Comparison of ENCODE assay signal across 25 mouse cellular contexts in the genomic region with DNA sequence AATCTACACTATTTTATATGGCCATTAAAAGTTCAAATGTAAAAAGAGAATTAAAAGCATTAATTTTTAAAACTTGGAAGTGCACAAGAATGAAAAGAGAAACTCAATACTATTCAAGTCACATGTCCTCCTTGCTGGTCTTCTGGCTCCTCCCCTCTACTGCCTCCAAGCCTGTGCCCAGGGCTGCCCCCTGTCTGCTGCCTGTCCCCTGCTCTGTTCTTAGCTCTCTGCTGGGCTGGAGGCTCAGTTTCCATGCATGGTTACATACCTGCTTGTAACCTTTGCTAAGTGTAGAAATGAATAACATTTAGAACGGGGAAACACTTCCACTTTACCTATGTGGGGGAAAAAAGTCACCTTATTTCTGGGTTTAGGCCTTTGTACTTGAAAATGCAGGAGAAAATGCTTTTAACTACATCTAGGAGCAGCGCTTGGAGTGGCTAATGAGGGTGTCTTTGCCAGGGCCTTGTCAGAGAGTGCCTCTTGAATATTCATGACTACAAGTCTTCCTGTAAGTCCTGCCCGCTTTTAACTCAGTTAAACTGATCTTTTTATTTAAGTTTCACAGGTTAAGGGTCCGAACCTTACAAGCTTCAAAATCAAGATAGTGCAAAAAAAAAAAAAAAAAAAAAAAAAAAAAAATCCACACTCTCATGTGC. TPM values are rescaled to one million over a fixed set of nuclear protein-coding genes. Genes with fewer than 3 reads are reported as not detected.
DNase-seq lines count a peak whose midpoint lies in the region; ATAC-seq and TF ChIP-seq lines count a peak whose summit lies in the region.
"Had no signal": no experiment of that assay in that cellular context is flagged by ENCODE, and none has a peak within 500 bp of the region (broad histone marks: within the 10 kb centered on the region; RNA-seq: fewer than 3 reads in every experiment).

No protein-coding gene starts in this region.

- no peaks in the 10 kb centered on the region for H3K27me3 ChIP-seq in forebrain, embryonic 11.5 days (ENCODE audit: control insufficient read depth, insufficient read depth, low read length)
- H3K27me3 ChIP-seq in forebrain, embryonic 10.5 days (ENCODE audit: poor library complexity, severe bottlenecking) = no peaks in the 10 kb centered on the region
- H3K27me3 ChIP-seq: limb, embryonic 12.5 days; liver, embryonic 13.5 days; megakaryocyte, embryonic 14.5 days; stomach, embryonic 15.5 days had no signal

- peak; percentile 11 for TF ChIP-seq CTCF in left cerebral cortex, adult 2 months (IDR thresholded peaks at IDR 0.05)

- no peak overlapping the region for H3K9ac ChIP-seq in forebrain, embryonic 11.5 days (ENCODE audit: low read length)
- H3K9ac ChIP-seq: limb, embryonic 12.5 days; liver, embryonic 13.5 days; stomach, embryonic 15.5 days had no signal

- H3K4me2 ChIP-seq in forebrain, embryonic 11.5 days (ENCODE audit: low read depth, low read length, severe bottlenecking) = no peak overlapping the region
- H3K4me2 ChIP-seq: limb, embryonic 12.5 days; liver, embryonic 13.5 days; stomach, embryonic 15.5 days had no signal

- 56% methylated on average over 4 of the region's 4 CpGs for WGBS in forebrain, embryonic 11.5 days
- WGBS in forebrain, embryonic 10.5 days = 70% methylated on average over 4 of the region's 4 CpGs

- H3K4me3 ChIP-seq in forebrain, embryonic 11.5 days (ENCODE audit: low read depth, low read length) = no peak overlapping the region
- no peak overlapping the region for H3K4me3 ChIP-seq in forebrain, embryonic 10.5 days
- H3K4me3 ChIP-seq in left cerebral cortex, adult 2 months = no peak overlapping the region
- H3K4me3 ChIP-seq: embryonic facial prominence, embryonic 10.5 days; heart, embryonic 10.5 days; limb, embryonic 12.5 days; liver, embryonic 13.5 days; megakaryocyte, embryonic 14.5 days; stomach, embryonic 15.5 days had no signal

- H3K4me1 ChIP-seq in forebrain, embryonic 11.5 days (replicated peaks; ENCODE audit: control insufficient read depth, insufficient read depth, low read length) = no peaks in the 10 kb centered on the region
- 0 out of 2 replicates have a peak, but pooled peaks cover 5% of the 10 kb centered on the region for H3K4me1 ChIP-seq in forebrain, embryonic 10.5 days
- H3K4me1 ChIP-seq: embryonic facial prominence, embryonic 10.5 days; heart, embryonic 10.5 days; limb, embryonic 12.5 days; liver, embryonic 13.5 days; megakaryocyte, embryonic 14.5 days; stomach, embryonic 15.5 days had no signal

- DNase-seq in forebrain, embryonic 11.5 days (ENCODE audit: low spot score) = no peak
- no peak for DNase-seq in forebrain, embryonic 10.5 days (ENCODE audit: extremely low spot score, low spot score)
- no peak for DNase-seq in left cerebral cortex, adult 2 months (ENCODE audit: extremely low spot score in 1 of 2, low spot score in 2 of 2)
- no peak for DNase-seq in left cerebral cortex, postnatal 36 days (ENCODE audit: low spot score in 2 of 2)
- peak; percentile 33 to 34 for DNase-seq in right cerebral cortex, postnatal 10 days (ENCODE audit: low spot score in 2 of 2)
- no peak for DNase-seq in right cerebral cortex, postnatal 25 days
- DNase-seq in embryo, embryonic 9.5 days (ENCODE audit: extremely low spot score) = no peak
- DNase-seq in thymus, postnatal 0 days (ENCODE audit: low spot score) = no peak
- DNase-seq: cerebellum, adult 11 months; cerebellum, postnatal 36 days; gastrocnemius, postnatal 25 days; heart, postnatal 10 days; liver, embryonic 13.5 days; lung, postnatal 10 days had no signal

- 0 out of 2 replicates have a peak, but pooled peaks have one; percentile 63 for ATAC-seq in forebrain, embryonic 11.5 days (replicated peaks; ENCODE audit: low FRiP score)
- ATAC-seq: CD4-positive, CD25-positive, alpha-beta regulatory T cell, adult 4 months had no signal

- intact Hi-C loops in left cerebral cortex, adult 2 months (cut with DNase I) = no loop called here
- intact Hi-C loops in left cerebral cortex, postnatal 36 days (cut with DNase I) = no loop called here

- H3K36me3 ChIP-seq in forebrain, embryonic 11.5 days (ENCODE audit: control insufficient read depth, insufficient read depth, low read length) = no peaks in the 10 kb centered on the region
- H3K36me3 ChIP-seq in forebrain, embryonic 10.5 days (replicated peaks) = no peaks in the 10 kb centered on the region
- H3K36me3 ChIP-seq: embryonic facial prominence, embryonic 10.5 days; heart, embryonic 10.5 days; limb, embryonic 12.5 days; liver, embryonic 13.5 days; stomach, embryonic 15.5 days had no signal

- no peaks in the 10 kb centered on the region for H3K9me3 ChIP-seq in forebrain, embryonic 11.5 days (ENCODE audit: control insufficient read depth, low read length)
- H3K9me3 ChIP-seq in forebrain, embryonic 10.5 days = no peaks in the 10 kb centered on the region
- H3K9me3 ChIP-seq: embryonic facial prominence, embryonic 10.5 days; heart, embryonic 10.5 days; limb, embryonic 12.5 days; liver, embryonic 13.5 days; stomach, embryonic 15.5 days had no signal

- H3K27ac ChIP-seq in forebrain, embryonic 11.5 days (ENCODE audit: low read depth, low read length) = no peak overlapping the region
- H3K27ac ChIP-seq in forebrain, embryonic 10.5 days = no peak overlapping the region
- no peak overlapping the region for H3K27ac ChIP-seq in left cerebral cortex, adult 2 months
- H3K27ac ChIP-seq: embryonic facial prominence, embryonic 10.5 days; heart, embryonic 10.5 days; limb, embryonic 12.5 days; liver, embryonic 13.5 days; stomach, embryonic 15.5 days had no signal

RNA-seq across cellular contexts. Expression of a gene that starts 18.3 kb away (rescaled TPM):
- polyA plus RNA-seq in forebrain, embryonic 11.5 days (2014; fragmentation: Nextera tagmentation; extraction: Ambion mirVana) = not detected in 2 replicates
- polyA plus RNA-seq in forebrain, embryonic 10.5 days (2016; fragmentation: Nextera tagmentation; extraction: Ambion mirVana) = not detected in 2 replicates
- not detected for total RNA-seq in left cerebral cortex, adult 2 months (2021)
- total RNA-seq in left cerebral cortex, postnatal 36 days (2021) = not detected
- polyA plus RNA-seq in thymus, postnatal 0 days (2015; fragmentation: Nextera tagmentation; extraction: Ambion mirVana) = not detected in 2 replicates
- total RNA-seq: adrenal gland, adult 18-20 months; gastrocnemius, postnatal 25 days; heart, postnatal 10 days; neutrophil, adult 5-6 weeks had no signal
- polyA plus RNA-seq: CD4-positive, CD25-positive, alpha-beta regulatory T cell, adult 4 months; embryonic facial prominence, embryonic 10.5 days; heart, embryonic 10.5 days; kidney, embryonic 14.5 days; large intestine, adult 2 months; limb, embryonic 12.5 days; liver, embryonic 13.5 days; spleen, adult 2 months; stomach, embryonic 15.5 days had no signal

Comparison
In these comparisons a context has a peak if more than half of its experiments do, and no peak if none do; other contexts are left out.
1. DNase-seq: peak in right cerebral cortex, postnatal 10 days (2 of 2); none in forebrain, embryonic 11.5 days (single experiment), forebrain, embryonic 10.5 days (single experiment), left cerebral cortex, adult 2 months (0 of 2), left cerebral cortex, postnatal 36 days (0 of 2), right cerebral cortex, postnatal 25 days (single experiment), embryo, embryonic 9.5 days (single experiment) and thymus, postnatal 0 days (single experiment).